Mouse (Mus musculus): ENCODE data around the gene Gm14496. TPM values are rescaled to one million over a fixed set of nuclear protein-coding genes. Genes with fewer than 3 reads are reported as not detected.
A peak's percentile ranks its signal among the peaks of the same experiment; 100 is the strongest.
"Not testable (repeated sequence)": the region's sequence is repeated elsewhere in the genome, so short reads cannot be mapped to it uniquely, and the experiment has no call there.

Gene Gm14496
- not detected for total RNA-seq (2021)
- long read RNA-seq, experiment 1 = 0 reads
- long read RNA-seq, experiment 2 = 0 reads

GRCm38 (mm10) chr2:181990829-181991228, at the start of gene Gm14496:
Gene Gm14496 (plus strand): TSS chr2:181991129.
- DNase-seq (ENCODE audit: low spot score in 2 of 2) = no peak

- DNase-seq (ENCODE audit: low spot score in 2 of 2) = peak in 1 of 2 experiments; percentile 10
Measured at GRCm38 (mm10) chr2:181952747-181953680, 37.9 kb upstream of the Gm14496 start.

GRCm38 (mm10) chr2:181968395-181968794, 22.5 kb upstream of the Gm14496 start:
- no peak for DNase-seq (ENCODE audit: low spot score in 2 of 2)

GRCm38 (mm10) chr2:181969187-181969586, 21.7 kb upstream of the Gm14496 start:
- no peak for DNase-seq (ENCODE audit: low spot score in 2 of 2)

- not testable (repeated sequence) for DNase-seq (ENCODE audit: low spot score in 2 of 2)
Measured at GRCm38 (mm10) chr2:181981969-181982368, 9.0 kb upstream of the Gm14496 start.

Other genes with a start within 250 kb of the Gm14496 start
- gene Myt1, start 227.8 kb upstream of the Gm14496 start, total RNA-seq (2021) = under 1 TPM in 1 of 2 experiments, not detected in 1; 0.29 TPM
- 10 to 100 TPM; 26.2 to 28.5 TPM for gene Pcmtd2, start 153.3 kb upstream of the Gm14496 start, total RNA-seq (2021)
- 10 to 100 TPM; 12.4 to 13.2 TPM for gene Polr3k, start 126.8 kb upstream of the Gm14496 start, total RNA-seq (2021)